Mouse (Mus musculus): ENCODE results near the gene Htra2.

Gene Htra2

DNA sequence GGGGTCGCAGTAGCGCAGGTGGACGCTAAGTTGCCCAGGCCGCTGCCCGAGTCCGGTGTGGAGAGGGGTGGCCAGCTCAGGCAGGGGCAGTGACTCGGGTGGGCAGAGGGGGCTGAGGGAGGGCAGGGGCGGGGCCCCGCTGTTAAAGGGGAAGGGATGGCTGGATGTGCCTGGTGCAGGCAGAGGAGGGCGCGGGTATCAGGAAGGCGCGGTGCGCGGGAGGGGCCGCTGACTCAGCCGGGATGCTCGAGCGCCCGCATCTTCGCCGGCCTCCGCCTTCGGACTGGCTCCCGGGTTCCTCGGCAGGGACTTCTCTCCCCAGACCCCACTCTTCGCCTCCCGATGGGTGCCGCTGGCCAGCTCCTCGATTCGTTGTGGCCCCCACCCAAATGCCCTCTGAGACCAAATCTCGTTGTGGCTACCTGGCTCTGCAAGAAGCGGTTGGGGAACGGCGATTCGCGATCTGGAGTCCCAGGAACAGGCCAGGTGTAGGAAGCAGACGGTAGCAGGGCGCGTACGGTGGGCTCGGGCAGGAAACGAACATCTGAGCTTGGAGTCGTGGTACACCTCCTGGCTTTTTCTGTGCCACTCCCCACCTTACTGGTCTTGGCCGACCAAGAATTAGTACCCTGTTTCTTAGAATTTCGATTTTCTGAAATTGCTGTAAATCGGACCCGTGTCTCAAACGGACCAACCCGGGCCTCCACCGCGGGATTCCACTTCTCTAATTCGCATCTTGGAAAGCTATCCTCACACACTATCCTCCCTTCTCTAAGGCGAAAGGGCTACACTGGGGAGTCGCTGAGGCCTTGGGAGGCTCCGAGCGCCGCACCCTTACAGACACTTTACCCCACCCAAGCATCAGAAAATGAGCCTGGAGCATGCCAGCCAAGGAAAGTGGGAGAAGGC is 15.5 kb upstream of the Htra2 start:
- in situ Hi-C loops (cut with MboI, MseI) = no loop called here

DNA sequence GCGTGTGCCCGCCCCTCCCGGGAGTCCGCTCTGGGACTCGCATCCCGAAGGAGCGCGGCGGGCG is 15.0 kb upstream of the Htra2 start, which contains the start of gene Tlx2:
Tlx2 (minus strand) TSS at position 47 of the 64 bp plus-strand sequence.
- in situ Hi-C loops (cut with MboI, MseI) = no loop called here

DNA sequence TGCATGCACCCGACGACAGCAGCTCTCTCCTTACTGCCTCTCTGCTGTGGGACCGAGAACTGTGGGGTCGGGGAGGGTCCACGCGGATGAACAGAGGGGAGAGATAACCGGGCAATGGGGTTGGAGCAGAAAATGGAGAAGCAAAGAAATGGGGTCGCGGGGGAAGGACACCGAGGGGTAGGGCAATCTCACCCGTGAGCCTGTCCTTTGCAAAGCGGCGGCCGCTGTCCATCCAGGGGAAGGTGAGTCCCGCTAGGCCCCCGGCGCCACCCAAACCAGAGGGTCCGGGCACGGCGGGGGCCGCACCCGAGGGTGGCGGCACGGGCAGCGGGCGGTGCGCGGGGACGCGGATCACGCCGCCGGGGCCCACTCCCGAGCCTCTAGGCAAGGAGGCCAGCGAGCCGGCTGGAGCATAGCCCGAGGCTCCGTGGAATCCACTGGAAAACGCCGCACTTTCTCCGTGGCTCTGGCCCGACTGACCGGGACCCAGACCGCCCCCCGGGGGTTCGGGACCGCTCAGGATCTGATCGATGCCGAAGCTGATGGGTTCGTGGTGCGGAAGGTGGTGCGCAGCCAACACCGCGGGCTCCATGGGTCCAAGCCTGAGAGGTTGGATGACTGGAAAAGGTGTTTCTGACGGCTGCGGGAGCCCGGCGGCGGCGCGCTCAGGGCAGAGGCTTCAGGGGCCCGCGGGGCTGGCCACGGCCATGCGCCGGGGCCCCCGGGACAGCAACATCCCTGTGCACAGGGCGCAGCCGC is 14.6 kb upstream of the Htra2 start:
- in situ Hi-C loops (cut with MboI, MseI) = no loop called here

DNA sequence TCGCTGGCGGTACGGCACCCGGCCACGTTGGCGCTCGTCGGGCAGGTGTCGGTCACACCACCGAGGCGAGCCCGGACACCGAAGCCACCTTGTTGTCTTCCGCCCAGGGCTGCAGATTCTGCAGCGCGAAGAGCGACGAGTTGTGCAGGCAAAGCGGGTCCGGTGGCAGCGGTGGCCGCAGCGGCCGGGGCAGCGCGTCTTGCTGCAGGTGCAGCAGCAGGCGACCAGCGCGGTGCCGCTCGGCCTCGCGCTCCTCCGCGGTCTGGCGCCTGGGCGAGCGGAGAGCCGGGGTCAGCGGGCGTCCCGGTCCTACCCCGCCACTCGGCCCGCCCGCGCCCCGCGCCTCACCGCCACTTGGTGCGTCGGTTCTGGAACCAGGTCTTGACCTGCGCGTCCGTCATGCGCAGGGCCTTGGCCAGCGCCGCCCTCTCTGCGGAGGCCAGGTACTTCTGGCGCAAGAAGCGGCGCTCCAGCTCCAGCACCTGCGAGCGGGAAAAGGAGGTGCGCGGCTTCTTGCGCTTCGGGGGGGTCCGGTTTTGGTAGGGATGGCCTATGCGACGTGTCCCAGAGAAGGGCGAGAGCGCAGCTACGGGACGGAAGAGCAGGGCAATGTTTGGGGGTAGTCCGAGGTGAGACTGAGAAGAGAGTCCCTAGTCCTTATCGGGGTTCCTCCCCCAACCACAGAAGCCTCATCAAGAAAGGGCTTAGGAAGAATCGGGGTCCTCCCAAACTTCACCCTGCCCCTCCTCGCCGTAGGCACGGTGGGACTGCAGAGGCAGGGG is 13.8 kb upstream of the Htra2 start:
- in situ Hi-C loops (cut with MboI, MseI) = no loop called here

DNA sequence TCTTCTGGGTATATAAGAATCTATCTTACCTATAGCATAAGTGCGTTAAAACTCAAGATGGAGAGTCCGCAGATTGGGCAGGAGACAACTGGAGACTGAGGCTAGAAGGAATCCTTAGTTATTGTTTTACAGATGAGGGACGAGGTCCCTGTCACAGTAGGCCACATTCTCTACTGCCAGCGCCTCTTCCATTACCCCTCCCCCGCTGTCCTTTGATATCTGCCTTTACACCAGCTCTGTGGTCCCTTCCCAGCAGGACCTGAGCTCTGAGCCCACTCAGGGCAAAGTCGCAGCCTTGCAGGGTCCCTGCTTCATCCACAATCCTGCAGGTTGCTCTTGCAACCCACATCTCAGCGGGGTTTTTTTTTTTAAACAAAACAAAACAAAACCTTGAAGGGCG is 13.1 kb upstream of the Htra2 start:
- in situ Hi-C loops (cut with MboI, MseI) = no loop called here

DNA sequence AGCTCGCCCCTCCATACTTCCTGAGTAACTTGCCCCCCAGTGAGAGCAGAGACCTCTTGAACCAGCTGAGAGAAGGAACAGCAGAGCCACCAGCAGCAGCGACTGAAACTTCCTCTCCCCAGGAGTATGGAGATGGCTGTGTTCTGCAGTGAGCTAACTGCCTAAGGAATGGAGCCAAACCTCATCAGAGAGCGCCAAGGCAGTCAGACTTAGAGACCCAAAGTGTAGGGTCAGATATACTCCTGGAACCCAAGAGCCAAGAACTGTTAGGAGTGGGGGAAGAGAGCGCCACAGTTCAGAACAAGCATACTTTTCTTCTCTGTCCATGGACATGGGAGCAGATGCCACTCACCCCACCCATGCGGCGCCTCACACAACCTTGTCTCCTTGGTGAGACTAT is 11.4 kb upstream of the Htra2 start:
- in situ Hi-C loops (cut with MboI, MseI) = no loop called here

DNA sequence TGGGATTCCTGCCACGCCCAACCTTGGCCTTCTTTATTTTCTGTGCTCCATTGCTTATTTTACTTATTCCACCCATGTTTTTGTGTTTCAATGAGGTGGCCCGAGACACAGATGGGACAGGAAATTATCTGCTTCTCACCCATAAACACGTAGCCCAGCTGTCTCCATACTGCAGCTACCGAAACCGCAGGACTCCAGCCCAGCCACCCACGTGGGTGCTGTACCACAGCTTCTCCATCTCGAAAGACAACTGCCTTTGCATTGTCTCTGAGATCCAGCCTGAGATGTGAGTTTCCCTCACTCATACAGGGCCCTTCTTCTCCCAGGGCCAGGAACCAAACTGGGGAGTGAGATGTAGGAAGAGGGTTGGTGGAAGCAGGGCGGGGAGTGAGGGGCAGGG is 10.9 kb upstream of the Htra2 start:
- in situ Hi-C loops (cut with MboI, MseI) = no loop called here

DNA sequence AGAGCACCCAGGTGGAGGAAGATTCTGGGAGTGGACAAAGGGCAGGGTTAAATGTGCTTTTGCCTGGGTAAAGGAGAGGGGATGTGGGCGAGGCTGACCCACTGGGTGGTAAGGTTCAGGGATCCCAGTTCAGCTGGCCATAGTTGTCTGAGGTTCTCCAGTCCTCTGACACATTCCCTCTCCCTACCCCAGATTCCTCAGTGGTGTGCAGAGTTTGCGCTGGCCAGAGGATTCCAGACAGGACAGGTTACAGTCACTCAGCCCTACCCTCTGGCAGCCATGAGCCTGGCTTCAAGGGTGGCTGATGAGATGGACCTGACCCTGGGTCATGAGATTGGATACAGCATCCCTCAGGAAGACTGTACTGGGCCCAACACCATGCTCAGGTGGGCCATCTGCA is 3.7 kb upstream of the Htra2 start:
- in situ Hi-C loops (cut with MboI, MseI) = no loop called here

DNA sequence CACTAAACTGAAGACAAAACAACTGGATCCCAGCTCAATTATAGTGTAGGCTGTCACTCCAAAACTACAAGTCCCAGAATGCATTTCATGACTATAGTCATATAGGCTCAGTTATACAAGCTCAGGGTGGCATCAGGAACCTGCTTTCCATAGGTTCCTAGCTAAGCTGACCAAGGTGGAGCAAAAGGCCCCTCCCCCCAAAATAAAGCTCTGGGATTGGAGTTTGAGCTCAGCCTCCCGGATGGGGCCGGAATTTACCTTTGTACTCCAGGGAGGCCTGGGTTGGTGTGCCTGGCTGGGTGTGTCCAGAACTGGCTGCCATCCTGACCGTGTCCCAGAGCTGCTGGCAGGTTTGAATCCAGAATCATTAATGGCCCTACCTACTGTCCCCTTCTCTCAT is 2.7 kb upstream of the Htra2 start, which contains the start of gene Dqx1:
Dqx1 (plus strand) TSS at position 55 of the 400 bp plus-strand sequence.
- in situ Hi-C loops (cut with MboI, MseI) = no loop called here

DNA sequence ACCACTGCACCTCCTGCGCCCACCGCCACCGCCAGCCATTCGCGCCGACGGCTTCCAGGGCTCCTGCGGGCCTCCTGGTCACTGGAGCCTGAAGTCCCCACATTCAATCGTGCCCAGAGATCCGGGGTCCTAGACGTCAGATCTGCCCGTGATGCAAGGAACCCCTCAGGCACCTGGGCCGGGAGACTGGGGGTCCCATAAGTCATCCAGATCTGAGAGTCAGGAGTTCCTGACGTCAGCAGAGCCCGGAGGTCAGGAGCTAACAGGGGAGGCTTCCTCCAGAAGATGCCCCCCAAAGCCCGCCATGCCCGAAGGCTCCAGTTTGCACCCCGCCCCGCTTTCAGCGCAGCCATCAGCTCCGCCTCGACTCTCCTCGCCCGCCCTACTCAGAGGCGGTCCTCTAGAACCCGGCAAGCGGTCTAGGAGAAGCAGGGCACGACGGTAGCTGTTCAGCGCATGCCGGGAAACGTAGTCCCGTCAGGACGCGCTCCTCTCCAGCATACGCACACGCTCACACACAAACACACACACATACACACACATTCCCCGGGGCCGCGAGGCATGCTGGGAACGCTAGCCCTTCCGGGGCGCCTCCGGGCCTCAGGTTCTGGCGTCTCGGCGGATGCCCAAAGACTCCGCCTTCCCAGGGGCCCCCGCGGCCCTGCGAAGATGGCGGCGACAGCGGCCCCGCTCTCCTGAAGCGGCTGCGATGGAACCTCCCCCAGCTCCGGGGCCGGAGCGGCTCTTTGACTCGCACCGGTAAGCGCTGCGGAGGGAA is 810 bp downstream of the Htra2 start, which contains the start of gene Aup1:
Aup1 (plus strand) TSS at position 448 of the 778 bp plus-strand sequence.
- in situ Hi-C loops (cut with MboI, MseI) = no loop called here

DNA sequence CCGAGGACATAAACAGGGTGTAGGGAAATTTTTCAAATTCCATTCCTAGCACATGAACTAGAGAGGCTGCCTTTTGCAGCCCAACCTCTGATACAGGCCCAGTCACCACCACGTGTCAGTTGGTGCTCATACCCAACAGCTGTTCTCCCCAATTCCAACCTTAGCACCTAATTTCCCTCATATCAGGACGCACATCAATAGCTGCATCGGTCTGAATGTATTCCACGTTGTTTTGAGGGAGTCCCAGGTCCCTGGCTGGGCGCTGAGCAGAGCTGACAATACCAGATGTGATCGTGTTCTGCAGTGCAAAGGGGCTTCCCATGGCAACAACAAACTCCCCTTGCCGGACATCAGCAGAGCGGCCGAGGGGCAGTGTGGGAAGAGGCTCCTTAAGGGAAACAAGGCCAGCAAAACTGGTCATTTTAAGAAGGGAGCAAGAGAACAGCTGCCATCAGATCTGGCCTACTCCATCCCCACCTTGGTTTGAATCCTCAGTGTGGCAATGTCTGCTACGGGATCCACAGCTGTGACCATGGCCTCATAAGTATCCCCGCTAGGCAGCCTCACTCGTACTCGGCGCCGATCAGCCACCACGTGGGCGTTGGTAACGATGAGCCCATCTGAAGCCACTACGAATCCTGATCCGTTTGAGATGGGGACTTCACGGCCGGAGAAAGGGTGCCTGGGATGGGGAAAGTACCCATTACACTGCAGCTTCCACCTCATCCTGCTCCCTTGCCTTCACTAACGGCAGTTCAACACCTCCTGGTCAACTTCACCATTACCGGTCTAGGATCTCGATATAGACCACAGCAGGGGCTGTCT is 1.7 kb downstream of the Htra2 start:
- in situ Hi-C loops (cut with MboI, MseI) = no loop called here

DNA sequence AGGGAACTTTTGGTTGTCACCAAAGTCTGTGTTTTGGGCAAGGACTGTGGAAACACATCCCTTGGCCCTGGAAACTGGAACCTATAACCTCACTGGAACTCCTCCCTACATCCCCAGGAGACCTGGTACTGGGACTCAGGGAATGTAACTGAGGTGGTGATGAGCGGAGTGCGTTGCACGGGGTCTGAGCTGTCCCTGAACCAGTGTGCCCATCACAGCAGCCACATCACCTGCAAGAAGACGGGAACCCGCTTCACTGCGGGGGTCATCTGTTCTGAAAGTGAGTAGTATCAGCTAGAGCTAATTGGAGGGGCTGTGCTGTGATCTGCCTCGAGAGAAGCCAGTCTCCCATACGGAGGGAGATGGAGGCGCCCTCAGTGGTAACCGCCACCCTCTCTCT is 5.7 kb downstream of the Htra2 start:
- in situ Hi-C loops (cut with MboI, MseI) = no loop called here

DNA sequence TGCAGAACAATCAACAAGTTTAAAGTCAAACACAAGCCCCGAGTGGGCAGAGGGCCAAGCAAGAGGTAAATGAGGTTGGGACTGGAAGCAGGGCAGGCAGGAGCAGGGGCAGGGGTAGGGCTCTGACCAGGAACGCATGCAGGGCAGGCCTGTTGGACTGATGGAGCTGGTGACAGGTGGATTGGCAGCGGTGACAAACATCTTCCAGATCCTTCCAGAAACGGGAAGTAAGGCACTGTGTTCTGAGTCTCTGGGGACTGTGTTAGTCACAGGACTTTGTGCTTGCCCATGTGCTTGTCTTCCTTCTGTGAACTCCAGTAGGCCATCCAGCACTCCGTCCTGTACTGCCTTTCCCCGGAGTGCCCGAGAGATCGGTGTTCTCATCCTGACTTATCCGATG is 10.3 kb downstream of the Htra2 start:
- in situ Hi-C loops (cut with MboI, MseI) = no loop called here

DNA sequence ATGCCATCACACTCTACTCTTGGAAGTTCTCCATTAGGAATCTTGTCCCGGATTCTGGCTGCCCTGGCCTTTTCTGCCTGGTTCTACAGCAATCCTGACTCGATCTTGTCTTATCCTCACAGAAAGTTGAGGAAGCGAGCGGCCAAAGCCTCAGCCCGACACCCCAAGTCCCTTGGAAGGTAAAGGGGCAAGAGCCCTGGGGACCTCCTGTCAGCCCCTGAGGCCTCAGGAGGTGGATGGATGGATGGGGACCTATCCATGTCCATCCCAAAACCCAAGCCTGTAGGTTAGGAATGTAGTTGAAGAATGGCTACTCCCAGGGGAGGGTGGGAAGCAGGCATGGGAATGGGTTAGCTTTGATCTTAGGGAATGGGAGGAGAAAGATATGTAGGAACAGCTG is 11.1 kb downstream of the Htra2 start:
- in situ Hi-C loops (cut with MboI, MseI) = no loop called here

DNA sequence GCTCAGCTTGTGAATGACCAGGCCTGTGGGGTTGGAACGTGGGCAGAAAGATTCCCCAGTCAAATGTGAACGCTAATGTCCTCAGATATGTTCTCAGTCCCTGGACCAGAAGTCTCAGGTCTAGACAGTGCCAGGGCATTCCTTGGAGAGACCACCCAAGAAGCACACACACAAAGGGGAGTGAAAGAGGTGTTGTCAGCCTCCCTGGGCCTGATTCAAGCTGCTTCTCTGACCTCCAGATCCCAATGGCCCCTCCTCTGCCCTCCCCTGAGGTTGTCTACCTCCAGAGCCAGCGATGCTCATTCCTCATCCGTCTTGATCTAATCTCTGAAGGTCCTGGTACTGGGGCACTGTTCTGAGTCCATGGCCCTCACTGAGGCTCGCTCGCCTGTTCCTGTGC is 11.5 kb downstream of the Htra2 start:
- in situ Hi-C loops (cut with MboI, MseI) = no loop called here

DNA sequence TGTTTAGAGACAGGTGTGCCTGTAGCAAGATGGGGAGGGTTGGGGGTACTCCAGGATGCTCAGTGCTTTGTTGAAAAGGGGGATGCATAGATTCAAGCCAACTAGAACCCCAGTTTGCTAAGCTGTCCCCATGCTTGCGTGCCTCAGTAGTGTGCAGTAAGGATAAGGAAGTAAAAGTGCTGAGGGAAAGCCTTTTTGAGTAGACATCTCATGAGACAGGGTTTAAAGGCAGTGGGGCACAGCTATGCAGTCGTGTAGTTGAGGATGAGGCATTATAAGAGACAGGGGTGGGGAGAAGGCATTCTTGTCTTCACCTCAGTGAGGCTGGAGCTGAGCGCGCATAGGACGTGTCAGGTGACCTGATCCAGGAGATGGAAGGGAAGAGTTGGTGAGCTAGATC is 14.5 kb downstream of the Htra2 start:
- in situ Hi-C loops (cut with MboI, MseI) = no loop called here

DNA sequence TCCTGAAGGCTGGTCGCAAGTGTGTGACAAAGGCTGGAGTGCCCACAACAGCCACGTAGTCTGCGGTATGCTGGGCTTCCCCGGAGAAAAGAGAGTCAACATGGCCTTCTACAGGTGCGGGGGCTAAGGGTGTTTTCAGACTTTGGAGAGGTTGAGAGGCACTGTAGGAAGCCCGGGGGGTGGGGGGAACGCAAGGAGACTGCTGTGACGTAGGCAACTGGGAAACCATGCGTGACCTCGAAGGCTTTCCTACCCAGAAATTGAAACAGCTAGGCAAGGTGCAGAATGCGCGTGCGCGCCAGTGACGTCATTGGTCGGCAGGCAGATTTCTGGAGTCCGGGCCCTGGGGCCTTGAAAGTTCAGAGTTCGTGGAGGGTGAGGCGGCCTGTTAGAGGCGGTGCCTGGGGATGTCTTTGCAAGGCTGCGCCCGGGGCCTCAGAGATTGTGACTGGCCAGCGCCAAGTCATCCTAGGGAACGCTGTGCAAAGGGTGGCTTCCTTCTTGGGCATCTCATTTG is 16.5 kb downstream of the Htra2 start:
- in situ Hi-C loops (cut with MboI, MseI) = no loop called here

DNA sequence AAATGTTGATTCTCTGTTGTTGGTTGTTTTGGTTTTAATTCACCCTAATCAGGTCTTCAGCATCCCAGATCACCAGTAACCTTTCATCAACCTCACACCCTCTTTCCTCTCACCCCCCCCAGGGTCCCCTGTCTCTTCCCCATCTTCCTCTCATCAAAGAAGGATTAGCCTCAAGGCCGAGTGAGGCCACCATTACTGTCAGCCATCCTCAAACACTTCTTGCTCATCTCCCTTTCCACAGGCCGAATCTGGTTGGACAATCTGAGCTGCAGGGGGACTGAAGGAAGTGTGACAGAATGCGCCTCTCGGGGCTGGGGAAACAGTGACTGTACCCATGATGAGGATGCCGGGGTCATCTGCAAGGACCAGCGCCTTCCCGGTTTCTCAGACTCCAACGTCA is 17.9 kb downstream of the Htra2 start:
- in situ Hi-C loops (cut with MboI, MseI) = no loop called here

DNA sequence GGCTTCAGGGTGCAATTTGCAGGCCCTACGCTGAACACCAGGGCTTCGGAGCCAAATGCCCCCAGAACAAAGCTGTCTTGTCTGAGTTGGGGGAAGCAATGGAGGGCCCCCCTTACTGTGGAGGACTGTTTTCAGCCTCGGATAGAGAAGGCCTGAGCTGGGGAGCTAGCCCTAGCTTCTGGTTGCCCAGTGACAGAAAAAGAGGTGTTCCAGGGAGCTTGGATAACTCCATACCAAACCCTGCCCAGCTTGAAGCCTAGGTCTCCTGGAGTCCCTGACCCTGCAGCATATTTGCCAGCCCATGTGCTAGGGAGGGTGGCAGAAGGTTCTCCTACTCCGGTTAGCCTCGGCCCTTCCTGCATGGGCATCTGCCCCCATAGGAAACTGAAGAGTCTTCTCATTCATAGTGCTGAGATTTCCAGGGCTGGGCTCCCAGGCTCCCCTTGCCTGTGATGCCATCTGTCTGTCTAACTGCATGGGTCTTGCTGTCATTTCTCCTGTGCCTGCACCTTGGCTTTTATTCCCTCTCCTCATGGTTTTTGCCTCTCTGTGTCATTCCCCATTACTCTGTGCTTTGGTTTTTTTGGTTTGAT is 20.5 kb downstream of the Htra2 start:
- in situ Hi-C loops (cut with MboI, MseI) = no loop called here

Measured in T-helper 1 cell (primary cell).